9 mouse cellular contexts compared by ENCODE assay signal in the genomic region with DNA sequence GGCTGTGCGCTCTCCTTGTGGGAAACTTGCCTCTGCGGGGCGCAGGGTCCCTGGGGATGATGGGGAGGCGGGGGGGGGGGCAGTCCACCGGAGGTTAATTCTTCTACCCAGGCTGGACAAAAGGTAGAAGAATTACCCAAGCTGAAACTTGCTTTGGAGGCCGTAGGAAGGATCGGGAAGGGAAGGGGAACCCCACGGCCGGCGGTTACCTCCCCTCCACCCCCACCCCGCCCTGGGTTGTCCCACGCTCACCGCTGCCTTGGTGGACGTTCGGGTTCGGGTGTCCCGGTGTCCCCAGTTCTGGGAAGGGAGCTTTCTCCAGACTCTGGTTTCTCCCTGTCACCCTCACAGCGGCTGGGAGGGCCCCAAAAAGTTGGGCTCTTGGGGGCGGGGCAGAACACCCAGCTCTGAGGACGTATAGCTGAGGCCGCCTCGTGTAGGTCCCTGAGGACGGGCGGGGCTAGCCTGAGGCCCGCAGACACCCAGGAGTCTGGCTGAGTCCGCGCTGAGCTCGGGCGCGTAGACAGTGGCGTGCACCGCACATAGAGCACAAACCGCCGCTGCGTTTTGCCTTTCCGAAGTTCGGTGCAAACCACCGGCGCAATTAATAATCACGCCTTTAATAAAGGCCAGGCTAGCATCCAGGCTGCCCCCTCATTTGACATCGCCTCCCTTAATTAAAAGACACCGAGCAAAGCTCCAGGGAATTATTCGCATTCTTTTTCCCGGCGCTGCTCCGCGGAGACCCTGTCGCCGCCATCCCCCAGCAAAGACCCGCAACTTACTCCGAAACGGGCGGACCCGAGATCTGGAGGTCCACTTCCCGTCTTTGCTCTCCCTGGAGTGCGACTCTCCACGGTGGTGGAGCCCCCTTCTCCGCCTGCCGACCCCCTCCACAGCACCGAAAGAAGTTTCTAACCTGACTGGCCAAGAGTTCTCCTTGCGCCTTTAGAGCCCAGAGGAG. TPM values are rescaled to one million over a fixed set of nuclear protein-coding genes. Genes with fewer than 3 reads are reported as not detected.
DNase-seq lines count a peak whose midpoint lies in the region; ATAC-seq and TF ChIP-seq lines count a peak whose summit lies in the region.
"Had no signal": no experiment of that assay in that cellular context is flagged by ENCODE, and none has a peak within 500 bp of the region (broad histone marks: within the 10 kb centered on the region; RNA-seq: fewer than 3 reads in every experiment).

No protein-coding gene starts in this region.

- H3K9ac ChIP-seq in heart, embryonic 11.5 days (ENCODE audit: low read depth, low read length) = peak overlapping the region; percentile 39; the same call in 1 of the 2 replicates

- WGBS in heart, embryonic 11.5 days (ENCODE audit: insufficient replicate concordance) = under 1% methylated on average over 61 of the region's 61 CpGs

- H3K9me3 ChIP-seq in heart, embryonic 11.5 days (replicated peaks; ENCODE audit: control insufficient read depth, low read length) = no peaks in the 10 kb centered on the region

- peaks cover 93% of the 10 kb centered on the region for H3K27me3 ChIP-seq in heart, embryonic 11.5 days (ENCODE audit: control insufficient read depth, insufficient read depth, low read length)
- peaks cover 41% of the 10 kb centered on the region for H3K27me3 ChIP-seq in myocyte (ENCODE audit: control insufficient read depth, insufficient read depth, insufficient read length)

- H3K27ac ChIP-seq in heart, embryonic 11.5 days (ENCODE audit: low read depth, low read length) = no peak overlapping the region

- H3ac ChIP-seq in myocyte (ENCODE audit: control insufficient read depth, insufficient read length) = peak overlapping the region; percentile 47

- DNase-seq in right cerebral cortex, adult 18-20 months = peak; percentile 48
- DNase-seq in right cerebral cortex, adult 2 months (ENCODE audit: low spot score in 2 of 2) = no peak
- peak; percentile 44 for DNase-seq in adrenal gland, postnatal 25 days
- peak; percentile 12 for DNase-seq in liver
- DNase-seq in layer of hippocampus, adult 18-20 months (ENCODE audit: low spot score in 2 of 2) = no peak
- no peak for DNase-seq in urinary bladder, adult 2 months (ENCODE audit: low spot score)

- TF ChIP-seq POLR2A in myocyte (IDR thresholded peaks at IDR 0.05; ENCODE audit: insufficient read length, low read depth) = peak; percentile 56

- ATAC-seq in heart, embryonic 11.5 days (replicated peaks; ENCODE audit: insufficient number of reproducible peaks, low FRiP score, low TSS enrichment) = no peak

- no peaks in the 10 kb centered on the region for H3K79me2 ChIP-seq in myocyte (ENCODE audit: control insufficient read depth, insufficient read depth)

- peaks cover 10% of the 10 kb centered on the region for H3K4me1 ChIP-seq in heart, embryonic 11.5 days (ENCODE audit: control insufficient read depth, insufficient read depth, low read length)

- H3K36me3 ChIP-seq in heart, embryonic 11.5 days (ENCODE audit: control insufficient read depth, insufficient read depth, low read length) = no peaks in the 10 kb centered on the region
- no peaks in the 10 kb centered on the region for H3K36me3 ChIP-seq in myocyte (ENCODE audit: control insufficient read depth, insufficient read depth)

- peak overlapping the region; percentile 59 for H3K4me3 ChIP-seq in heart, embryonic 11.5 days (ENCODE audit: low read depth, low read length)
- H3K4me3 ChIP-seq in myocyte = peak overlapping the region; percentile 41

- peak overlapping the region; percentile 99 for H3K4me2 ChIP-seq in heart, embryonic 11.5 days
- peak overlapping the region; percentile 97 for H3K4me2 ChIP-seq in myocyte (ENCODE audit: low read depth)

TF ChIP-seq in myocyte, 11 proteins besides CTCF, POLR2A, EP300 and RAD21:
- no peak for TF ChIP-seq SRF (IDR thresholded peaks at IDR 0.05; ENCODE audit: control insufficient read depth, insufficient read length, low read depth)
TF ChIP-seq in myocyte: peak in this region for 0.

RNA-seq across cellular contexts. Expression of a gene that starts 1.4 kb away (rescaled TPM):
- total RNA-seq in adrenal gland, postnatal 25 days (2021) = 43.0 and 54.3 TPM in 2 replicates
- polyA plus RNA-seq in heart, embryonic 11.5 days (2014; fragmentation: Nextera tagmentation; extraction: Ambion mirVana) = 0.23 TPM in 1 of 2 replicates, not detected in the other
- 1.5 TPM for polyA plus RNA-seq in myocyte (2012; fragmentation: generic; extraction: Trizol)
- total RNA-seq in layer of hippocampus, adult 18-20 months (2021) = 100 to 1,000 TPM in 1 of 2 experiments, 10 to 100 TPM in 1; 94.3 to 102 TPM
- polyA plus RNA-seq in urinary bladder, adult 2 months (2012; rRNA removed) = 14.2 and 24.1 TPM in 2 replicates
- polyA plus RNA-seq: erythroblast, embryonic 14.5 days had no signal

Comparison
In these comparisons a context has a peak if more than half of its experiments do, and no peak if none do; other contexts are left out.
1. DNase-seq: peak in right cerebral cortex, adult 18-20 months (single experiment), adrenal gland, postnatal 25 days (single experiment) and liver (single experiment); none in right cerebral cortex, adult 2 months (0 of 2), layer of hippocampus, adult 18-20 months (0 of 2) and urinary bladder, adult 2 months (single experiment).